Mouse (Mus musculus) ES-Bruce4 (cell line): Measurements from ENCODE around the gene Rgs19.

Source experiments
- CTCF ChIP-seq: IDR thresholded peaks from one replicate; pipeline ENCODE4 v1.8.1; 2011; ENCODE audit warnings: low read depth, low read length
- POLR2A ChIP-seq: IDR thresholded peaks from one replicate; pipeline ENCODE4 v1.8.1; 2011; ENCODE audit warnings: low read length; ENCODE audit not compliant: insufficient read depth

- TF ChIP-seq CTCF (no peak), POLR2A (no peak)
These were observed 21.6 kb upstream of the Rgs19 start for GRCm38 (mm10) chr2:181715382-181715781.
